Mouse (Mus musculus) CH12.LX (cell line): ENCODE data around the gene Ece1. TPM values are rescaled to one million over a fixed set of nuclear protein-coding genes. Genes with fewer than 3 reads are reported as not detected.

Experiments
- DNase-seq: peaks from one replicate; pipeline ENCODE4 v3.0.0-alpha.2; 2013; ENCODE audit errors: extremely low read depth
- H3K27ac ChIP-seq: 2 replicates; pipeline ENCODE4 v1.5.1; 2012; ENCODE audit warnings: low read depth, mild to moderate bottlenecking, control low read depth, moderate library complexity; ENCODE audit not compliant: insufficient read depth
- H3K27me3 ChIP-seq: replicated peaks from 2 replicates; pipeline ENCODE3; 2012; ENCODE audit warnings: inconsistent platforms
- H3K36me3 ChIP-seq, 2 experiments: replicated peaks in 1 of 2; 2 replicates each; pipeline versions ENCODE3 to v1.6.1; 2012; ENCODE audit warnings: inconsistent platforms in 1 of 2, low read length in 1 of 2, mild to moderate bottlenecking in 1 of 2, mixed read lengths in 1 of 2, moderate library complexity in 1 of 2; ENCODE audit not compliant: control insufficient read depth in 1 of 2, insufficient read depth in 1 of 2
- H3K4me1 ChIP-seq, 2 experiments: 2 replicates each; pipeline ENCODE4 v1.6.1; 2012; ENCODE audit warnings: inconsistent platforms in 1 of 2, moderate library complexity in 1 of 2; ENCODE audit not compliant: insufficient read depth in 2 of 2, control insufficient read depth in 1 of 2
- H3K4me2 ChIP-seq: 2 replicates; pipeline ENCODE4 v1.6.1; 2012; ENCODE audit warnings: low read depth, mild to moderate bottlenecking, control low read depth; ENCODE audit not compliant: poor library complexity, insufficient read depth, severe bottlenecking
- H3K4me3 ChIP-seq, 3 experiments: fragments of 150-350 bp in 1 of 3; sonication (generic) in 1 of 3; replicated peaks in 1 of 3; 2 replicates each; pipeline versions ENCODE3 to v1.5.1; 2011 to 2012; ENCODE audit warnings: low read depth in 2 of 3, low read length in 2 of 3, mild to moderate bottlenecking in 2 of 3, moderate library complexity in 2 of 3, control low read depth in 1 of 3, improper control_type of control experiment in 1 of 3, inconsistent platforms in 1 of 3, mixed read lengths in 1 of 3; ENCODE audit not compliant: poor library complexity in 1 of 3
- H3K79me2 ChIP-seq: replicated peaks from 2 replicates; pipeline ENCODE4 v1.6.1; 2012; ENCODE audit warnings: mild to moderate bottlenecking, moderate library complexity; ENCODE audit not compliant: control insufficient read depth, poor library complexity, insufficient read depth, severe bottlenecking; ENCODE audit errors: extremely low read depth
- H3K9ac ChIP-seq: 2 replicates; pipeline ENCODE4 v1.6.1; 2012; ENCODE audit warnings: low read depth, mild to moderate bottlenecking, control low read depth, moderate library complexity; ENCODE audit not compliant: insufficient read depth
- H3K9me3 ChIP-seq: replicated peaks from 2 replicates; pipeline ENCODE3; 2012; ENCODE audit warnings: low read length, inconsistent platforms, mixed read lengths
- CHD1 ChIP-seq: IDR thresholded peaks from 2 replicates; pipeline ENCODE4 v1.6.1; 2012; ENCODE audit warnings: low read depth, low read length, improper control_type of control experiment, inconsistent platforms
- CTCF ChIP-seq, 2 experiments: IDR thresholded peaks in 1 of 2; conservative IDR thresholded peaks in 1 of 2; 2 replicates each; pipeline ENCODE4 v1.5.1; 2011 to 2012; ENCODE audit warnings: low read depth in 2 of 2, low read length in 2 of 2, improper control_type of control experiment in 1 of 2, inconsistent platforms in 1 of 2, mild to moderate bottlenecking in 1 of 2, moderate library complexity in 1 of 2
- ELF1 ChIP-seq: IDR thresholded peaks from 2 replicates; pipeline ENCODE4 v1.6.1; 2014; ENCODE audit warnings: low read depth, mild to moderate bottlenecking, inconsistent platforms, low read length, improper control_type of control experiment
- EP300 ChIP-seq: IDR thresholded peaks from 2 replicates; pipeline ENCODE4 v1.6.1; 2011; ENCODE audit warnings: low read length, improper control_type of control experiment
- GABPA ChIP-seq: IDR thresholded peaks from 2 replicates; pipeline ENCODE4 v1.6.1; 2012; ENCODE audit warnings: low read depth, low read length, improper control_type of control experiment, inconsistent platforms; ENCODE audit not compliant: insufficient replicate concordance
- IRF4 ChIP-seq: IDR thresholded peaks from 2 replicates; pipeline ENCODE4 v1.6.1; 2014; ENCODE audit warnings: low read depth, mild to moderate bottlenecking, inconsistent platforms, low read length, improper control_type of control experiment
- JUN ChIP-seq: IDR thresholded peaks from 2 replicates; pipeline ENCODE4 v1.6.1; 2011; ENCODE audit warnings: low read depth, mild to moderate bottlenecking, low read length, improper control_type of control experiment, moderate library complexity; ENCODE audit not compliant: insufficient read depth
- KAT2A ChIP-seq: IDR thresholded peaks from 2 replicates; pipeline ENCODE4 v1.6.1; 2012; ENCODE audit warnings: low read length, improper control_type of control experiment, inconsistent platforms; ENCODE audit not compliant: insufficient replicate concordance
- MAFK ChIP-seq: IDR thresholded peaks from 2 replicates; pipeline ENCODE4 v1.6.1; 2011; ENCODE audit warnings: low read length, improper control_type of control experiment; ENCODE audit not compliant: insufficient replicate concordance
- MAX ChIP-seq: IDR thresholded peaks from 2 replicates; pipeline ENCODE4 v1.6.1; 2011; ENCODE audit warnings: low read length, improper control_type of control experiment
- MXI1 ChIP-seq: IDR thresholded peaks from 2 replicates; pipeline ENCODE4 v1.6.1; 2011; ENCODE audit warnings: mild to moderate bottlenecking, low read depth, low read length, improper control_type of control experiment
- MYC ChIP-seq: IDR thresholded peaks from 2 replicates; pipeline ENCODE4 v1.6.1; 2011; ENCODE audit warnings: low read depth, mild to moderate bottlenecking, improper control_type of control experiment, low read length
- NELFE ChIP-seq: IDR thresholded peaks from 2 replicates; pipeline ENCODE4 v1.6.1; 2011; ENCODE audit warnings: low read depth, low read length, improper control_type of control experiment
- NRF1 ChIP-seq: IDR thresholded peaks from 2 replicates; pipeline ENCODE4 v1.6.1; 2014; ENCODE audit warnings: low read depth, mild to moderate bottlenecking, inconsistent platforms, low read length, improper control_type of control experiment, moderate library complexity
- POLR2A ChIP-seq: IDR thresholded peaks from 2 replicates; pipeline ENCODE4 v1.6.1; 2011; ENCODE audit warnings: low read depth, mild to moderate bottlenecking, improper control_type of control experiment, low read length
- POLR2AphosphoS2 ChIP-seq: IDR thresholded peaks from 2 replicates; pipeline ENCODE4 v1.6.1; 2011; ENCODE audit warnings: low read depth, low read length, improper control_type of control experiment
- RCOR1 ChIP-seq: conservative IDR thresholded peaks from 2 replicates; pipeline ENCODE4 v1.6.1; 2012; ENCODE audit warnings: low read depth, mild to moderate bottlenecking, inconsistent platforms, low read length, improper control_type of control experiment
- SIN3A ChIP-seq: IDR thresholded peaks from 2 replicates; pipeline ENCODE4 v1.6.1; 2012; ENCODE audit warnings: low read length, improper control_type of control experiment, inconsistent platforms
- SMC3 ChIP-seq: IDR thresholded peaks from 2 replicates; pipeline ENCODE4 v1.6.1; 2011; ENCODE audit warnings: low read depth, low read length, improper control_type of control experiment
- TCF12 ChIP-seq: IDR thresholded peaks from 2 replicates; pipeline ENCODE4 v1.6.1; 2014; ENCODE audit warnings: low read depth, mild to moderate bottlenecking, inconsistent platforms, low read length, improper control_type of control experiment
- UBTF ChIP-seq: IDR thresholded peaks from 2 replicates; pipeline ENCODE4 v1.6.1; 2012; ENCODE audit warnings: low read depth, mild to moderate bottlenecking, inconsistent platforms, low read length, improper control_type of control experiment, moderate library complexity
- USF2 ChIP-seq: conservative IDR thresholded peaks from 2 replicates; pipeline ENCODE4 v1.6.1; 2011; ENCODE audit warnings: low read depth, low read length, improper control_type of control experiment
- ZC3H11A ChIP-seq: IDR thresholded peaks from 2 replicates; pipeline ENCODE4 v1.6.1; 2012; ENCODE audit warnings: low read depth, mild to moderate bottlenecking, inconsistent platforms, low read length, improper control_type of control experiment
- ZKSCAN1 ChIP-seq: IDR thresholded peaks from 2 replicates; pipeline ENCODE4 v1.6.1; 2012; ENCODE audit warnings: low read depth, inconsistent platforms, low read length, improper control_type of control experiment, borderline replicate concordance
- ZMIZ1 ChIP-seq: IDR thresholded peaks from 2 replicates; pipeline ENCODE4 v1.6.1; 2012; ENCODE audit warnings: low read depth, mild to moderate bottlenecking, inconsistent platforms, low read length, improper control_type of control experiment
- ZNF384 ChIP-seq: IDR thresholded peaks from 2 replicates; pipeline ENCODE4 v1.6.1; 2012; ENCODE audit warnings: low read depth, low read length, improper control_type of control experiment, inconsistent platforms
- dilution Hi-C: fragments of 300-500 bp; cut with MboI; formaldehyde crosslinking; loops from 2 replicates; pipeline ENCODE4 v1.14.3; 2020; ENCODE audit warnings: low sequenced_read_pairs; ENCODE audit not compliant: extremely low pct_unique_long_range_greater_than_20kb, extremely low pct_ligation_motif_present
- in situ Hi-C: fragments of 300-500 bp; cut with MboI; formaldehyde crosslinking; loops from 3 replicates; pipeline ENCODE4 v1.14.3; 2019; ENCODE audit warnings: low sequenced_read_pairs, low pct_ligation_motif_present, low pct_unique_long_range_greater_than_20kb, mixed read lengths
- polyA plus RNA-seq: library from polyadenylated mRNA; unstranded; fragments of >175 nt; gene quantifications from 2 replicates; pipeline ENCODE4 v1.2.1, GENCODE M21; 2012; ENCODE audit warnings: low read depth; ENCODE audit not compliant: insufficient read length
- total RNA-seq, 2 experiments: library from RNA; depleted of rRNA; stranded (reverse); fragments of 300-350 nt in 1 of 2; fragments of >200 nt in 1 of 2; gene quantifications; 2 replicates each; pipeline ENCODE4 v1.2.3; 2012 to 2014

Ece1 gene
- total and polyA plus RNA-seq, 3 experiments, result 0.12 to 10.0 (median 0.16) TPM

DNA sequence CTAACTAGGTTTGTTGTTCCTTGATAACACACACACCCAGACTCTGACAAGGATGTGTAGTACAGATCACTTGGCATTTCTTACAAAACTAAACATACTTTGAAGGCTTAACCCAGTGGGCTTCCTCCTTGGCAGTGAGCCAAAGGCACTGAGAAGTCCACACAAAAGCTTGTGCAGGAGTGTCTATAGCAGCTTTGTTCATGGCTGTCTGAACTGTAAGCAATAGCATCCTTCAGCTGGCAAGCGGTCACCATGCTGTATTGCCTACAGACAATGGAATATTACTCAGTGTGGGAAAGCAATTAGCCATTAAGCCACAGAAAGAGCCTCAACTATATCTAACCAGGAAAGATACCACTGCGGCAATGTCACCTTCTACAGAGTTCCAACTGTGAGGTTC lies 42.5 kb upstream of the Ece1 start:
- Histone ChIP-seq H3K4me2 (no peak overlapping the region), H3K27ac (no peak overlapping the region), H3K9ac (no peak overlapping the region), H3K27me3 (no peaks in the 10 kb centered on the region), H3K4me3 (no peak overlapping the region), H3K36me3 (no peaks in the 10 kb centered on the region), H3K4me1 (peaks cover 0 to 7% of the 10 kb centered on the region in 2 experiments; a peak in 1 of 4 replicates), H3K79me2 (no peaks in the 10 kb centered on the region), H3K9me3 (peaks cover 3% of the 10 kb centered on the region)
- dilution Hi-C loops (no loop called here), in situ Hi-C loops (no loop called here)
- TF ChIP-seq TCF12 (no peak), UBTF (no peak), SMC3 (no peak), JUN (no peak), IRF4 (no peak), ZNF384 (no peak), ZMIZ1 (no peak), CHD1 (no peak), ELF1 (no peak), ZC3H11A (no peak), RCOR1 (no peak), ZKSCAN1 (no peak), USF2 (no peak), MYC (no peak), POLR2A (no peak), MAFK (no peak), GABPA (no peak), EP300 (no peak), KAT2A (no peak), NRF1 (no peak)
- DNase-seq, result no peak

DNA sequence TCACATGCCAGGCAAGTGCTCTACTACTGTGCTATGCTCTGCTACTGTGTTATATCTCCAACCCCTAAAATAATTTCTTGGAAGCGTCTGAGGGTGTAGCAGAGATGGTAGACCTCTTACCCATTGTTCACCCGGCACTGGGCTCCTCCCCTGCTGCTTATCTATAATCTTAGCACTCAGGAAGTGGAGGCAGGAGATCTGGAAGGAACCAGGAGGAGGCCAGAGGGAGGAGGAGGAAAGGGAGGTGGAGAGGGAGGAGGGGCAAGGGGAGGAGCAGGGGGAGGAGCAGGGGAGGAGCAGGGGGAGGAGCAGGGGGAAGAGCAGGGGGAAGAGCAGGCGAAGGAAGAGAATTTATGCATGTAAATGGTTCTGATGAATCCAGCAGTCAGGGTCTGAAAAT lies 41.3 kb upstream of the Ece1 start:
- Histone ChIP-seq H3K4me1 (0 out of 4 replicates have a peak, but pooled peaks cover 0 to 2% of the 10 kb centered on the region in 2 experiments), H3K79me2 (no peaks in the 10 kb centered on the region), H3K4me2 (no peak overlapping the region), H3K27ac (no peak overlapping the region), H3K9ac (no peak overlapping the region), H3K27me3 (no peaks in the 10 kb centered on the region), H3K9me3 (peaks cover 3% of the 10 kb centered on the region), H3K4me3 (no peak overlapping the region), H3K36me3 (no peaks in the 10 kb centered on the region)
- in situ Hi-C loops, result no loop called here
- no peak for DNase-seq
- dilution Hi-C loops, result no loop called here
- TF ChIP-seq IRF4 (no peak), MXI1 (no peak), CTCF (conservative IDR thresholded peaks at IDR 0.05 in 1 of 2, IDR thresholded peaks at IDR 0.05 in 1 of 2; ENCODE audit: low read depth in 2 of 2, low read length in 2 of 2) (no peak), POLR2A (no peak), MAX (no peak), CHD1 (no peak), POLR2AphosphoS2 (no peak), NELFE (no peak), SIN3A (no peak), KAT2A (no peak)
